Mouse (Mus musculus): ENCODE data around the gene Exd2. TPM values are rescaled to one million over a fixed set of nuclear protein-coding genes. Genes with fewer than 3 reads are reported as not detected.

Gene Exd2
- polyA plus RNA-seq, 1 experiment from 2014 or later, result 51.7 TPM

DNA sequence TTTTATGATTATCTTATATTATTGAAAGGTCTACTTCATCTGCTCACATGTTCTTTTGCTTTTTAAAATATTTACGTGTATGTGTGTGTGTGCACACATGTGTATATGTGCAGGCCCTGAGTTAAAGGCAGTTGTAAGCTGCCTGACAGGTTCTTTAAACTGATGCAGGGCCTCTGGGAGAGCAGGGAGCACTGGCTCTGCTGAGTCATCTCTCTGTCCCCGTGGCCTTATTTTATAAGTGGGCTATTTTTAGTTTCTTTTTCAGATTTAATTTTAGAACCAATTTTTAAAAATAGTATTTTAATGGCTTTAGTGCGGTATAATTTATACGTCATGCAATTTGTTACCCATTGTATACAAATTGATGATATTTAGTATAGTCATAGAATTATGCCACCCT lies 9.0 kb downstream of the Exd2 start:
- H3K4me1 ChIP-seq (replicated peaks; ENCODE audit: control insufficient read depth, insufficient read depth, low read length), result no peaks in the 10 kb centered on the region
- ATAC-seq (replicated peaks; ENCODE audit: low FRiP score), result no peak
- no peak for DNase-seq (ENCODE audit: low spot score)
- H3K4me2 ChIP-seq (ENCODE audit: low read depth, low read length, severe bottlenecking), result no peak overlapping the region
- H3K9me3 ChIP-seq (ENCODE audit: control insufficient read depth, low read length), result no peaks in the 10 kb centered on the region
- 94% methylated on average over 4 of the region's 4 CpGs for WGBS
- H3K4me3 ChIP-seq (ENCODE audit: low read depth, low read length), result no peak overlapping the region
- no peaks in the 10 kb centered on the region for H3K36me3 ChIP-seq (ENCODE audit: control insufficient read depth, insufficient read depth, low read length)
- no peak overlapping the region for H3K9ac ChIP-seq (ENCODE audit: low read length)
- H3K27ac ChIP-seq (ENCODE audit: low read depth, low read length), result no peak overlapping the region
- no peaks in the 10 kb centered on the region for H3K27me3 ChIP-seq (ENCODE audit: control insufficient read depth, insufficient read depth, low read length)

- Histone ChIP-seq H3K4me3 (ENCODE audit: low read depth, low read length) (no peak overlapping the region), H3K9me3 (ENCODE audit: control insufficient read depth, low read length) (no peaks in the 10 kb centered on the region), H3K9ac (ENCODE audit: low read length) (no peak overlapping the region), H3K36me3 (ENCODE audit: control insufficient read depth, insufficient read depth, low read length) (no peaks in the 10 kb centered on the region), H3K27me3 (ENCODE audit: control insufficient read depth, insufficient read depth, low read length) (no peaks in the 10 kb centered on the region), H3K4me1 (replicated peaks; ENCODE audit: control insufficient read depth, insufficient read depth, low read length) (no peaks in the 10 kb centered on the region), H3K27ac (ENCODE audit: low read depth, low read length) (no peak overlapping the region), H3K4me2 (ENCODE audit: low read depth, low read length, severe bottlenecking) (no peak overlapping the region)
- DNase-seq (ENCODE audit: low spot score) (no peak), ATAC-seq (replicated peaks; ENCODE audit: low FRiP score) (no peak)
- 86% methylated on average over 3 of the region's 3 CpGs for WGBS
Observed at GRCm38 (mm10) chr12:80473731-80474130, 10.8 kb downstream of the Exd2 start.

DNA sequence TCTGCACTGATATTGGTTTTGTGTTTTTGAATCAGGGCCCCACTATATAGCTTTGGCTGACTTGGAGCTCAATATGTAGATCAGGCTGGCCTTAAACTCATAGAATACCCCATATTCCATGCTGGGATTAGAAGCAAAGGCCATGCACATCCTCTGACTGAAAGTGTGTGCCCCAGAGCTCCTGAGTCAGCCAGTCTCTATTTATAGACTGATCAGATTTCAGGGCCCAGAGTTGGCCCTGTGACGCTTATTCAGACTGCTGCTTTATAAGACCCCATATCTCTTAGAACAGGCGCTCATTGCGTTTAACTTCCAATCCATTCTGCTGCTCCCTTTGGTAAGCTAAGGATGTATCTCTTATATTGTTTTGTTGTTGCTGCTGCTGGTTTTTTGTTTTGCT lies 17.1 kb downstream of the Exd2 start:
- WGBS, result 90% methylated on average over 3 of the region's 3 CpGs
- Histone ChIP-seq H3K9me3 (ENCODE audit: control insufficient read depth, low read length) (no peaks in the 10 kb centered on the region), H3K4me1 (replicated peaks; ENCODE audit: control insufficient read depth, insufficient read depth, low read length) (no peaks in the 10 kb centered on the region), H3K27ac (ENCODE audit: low read depth, low read length) (no peak overlapping the region), H3K4me3 (ENCODE audit: low read depth, low read length) (no peak overlapping the region), H3K27me3 (ENCODE audit: control insufficient read depth, insufficient read depth, low read length) (no peaks in the 10 kb centered on the region), H3K9ac (ENCODE audit: low read length) (no peak overlapping the region), H3K4me2 (ENCODE audit: low read depth, low read length, severe bottlenecking) (no peak overlapping the region), H3K36me3 (ENCODE audit: control insufficient read depth, insufficient read depth, low read length) (no peaks in the 10 kb centered on the region)
- no peak for ATAC-seq (replicated peaks; ENCODE audit: low FRiP score)
- no peak for DNase-seq (ENCODE audit: low spot score)

DNA sequence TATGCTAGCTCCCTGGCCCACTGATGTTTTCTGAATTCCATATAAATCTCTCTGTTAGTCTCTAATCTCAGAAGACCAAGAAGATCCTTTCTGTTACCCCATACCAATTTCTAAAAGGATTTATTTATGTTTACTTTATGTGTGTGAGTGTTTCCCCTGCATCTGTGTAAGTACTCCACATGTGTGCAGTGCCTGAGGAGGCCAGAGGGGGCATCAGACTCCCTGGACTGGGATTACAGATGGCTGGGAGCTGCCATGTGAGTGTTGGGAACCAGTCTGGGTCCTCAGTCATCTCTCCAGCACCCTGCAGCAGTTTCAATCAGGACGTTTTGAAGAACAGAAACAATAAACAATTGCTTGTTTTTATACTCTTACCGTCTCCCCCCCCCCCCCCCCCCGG lies 20.5 kb downstream of the Exd2 start:
- DNase-seq (ENCODE audit: low spot score), result no peak
- no peak for ATAC-seq (replicated peaks; ENCODE audit: low FRiP score)
- Histone ChIP-seq H3K27ac (ENCODE audit: low read depth, low read length) (no peak overlapping the region), H3K9me3 (ENCODE audit: control insufficient read depth, low read length) (no peaks in the 10 kb centered on the region), H3K9ac (ENCODE audit: low read length) (no peak overlapping the region), H3K4me1 (replicated peaks; ENCODE audit: control insufficient read depth, insufficient read depth, low read length) (no peaks in the 10 kb centered on the region), H3K4me2 (ENCODE audit: low read depth, low read length, severe bottlenecking) (no peak overlapping the region), H3K27me3 (ENCODE audit: control insufficient read depth, insufficient read depth, low read length) (no peaks in the 10 kb centered on the region), H3K4me3 (ENCODE audit: low read depth, low read length) (no peak overlapping the region), H3K36me3 (ENCODE audit: control insufficient read depth, insufficient read depth, low read length) (no peaks in the 10 kb centered on the region)
- WGBS, result 84% methylated on average over 3 of the region's 3 CpGs

DNA sequence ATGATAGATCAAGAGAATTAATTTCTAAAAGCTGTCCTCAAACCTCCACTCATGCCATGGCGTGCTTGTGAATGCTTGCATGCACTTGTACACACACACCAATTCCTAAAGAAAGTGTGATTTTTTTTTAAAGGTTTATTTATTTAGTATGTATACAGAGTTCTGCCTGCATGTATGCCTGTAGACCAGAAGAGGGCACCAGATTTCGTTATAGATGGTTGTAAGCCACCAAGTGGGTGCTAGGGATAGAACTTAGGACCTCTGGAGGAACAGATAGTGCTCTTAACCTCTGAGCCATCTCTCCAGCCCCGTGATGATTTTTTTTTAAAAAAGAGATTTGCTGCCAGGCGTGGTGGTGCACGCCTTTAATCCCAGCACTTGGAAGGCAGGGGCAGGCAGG lies 30.4 kb downstream of the Exd2 start:
- DNase-seq (ENCODE audit: low spot score) (no peak), ATAC-seq (replicated peaks; ENCODE audit: low FRiP score) (no peak)
- Histone ChIP-seq H3K9ac (ENCODE audit: low read length) (no peak overlapping the region), H3K27me3 (ENCODE audit: control insufficient read depth, insufficient read depth, low read length) (no peaks in the 10 kb centered on the region), H3K9me3 (ENCODE audit: control insufficient read depth, low read length) (no peaks in the 10 kb centered on the region; the same call in 1 of the 2 replicates), H3K27ac (ENCODE audit: low read depth, low read length) (no peak overlapping the region), H3K4me1 (replicated peaks; ENCODE audit: control insufficient read depth, insufficient read depth, low read length) (no peaks in the 10 kb centered on the region), H3K4me3 (ENCODE audit: low read depth, low read length) (no peak overlapping the region), H3K36me3 (ENCODE audit: control insufficient read depth, insufficient read depth, low read length) (peaks cover 6% of the 10 kb centered on the region), H3K4me2 (ENCODE audit: low read depth, low read length, severe bottlenecking) (no peak overlapping the region)
- WGBS, result 92% methylated on average over 5 of the region's 5 CpGs

DNA sequence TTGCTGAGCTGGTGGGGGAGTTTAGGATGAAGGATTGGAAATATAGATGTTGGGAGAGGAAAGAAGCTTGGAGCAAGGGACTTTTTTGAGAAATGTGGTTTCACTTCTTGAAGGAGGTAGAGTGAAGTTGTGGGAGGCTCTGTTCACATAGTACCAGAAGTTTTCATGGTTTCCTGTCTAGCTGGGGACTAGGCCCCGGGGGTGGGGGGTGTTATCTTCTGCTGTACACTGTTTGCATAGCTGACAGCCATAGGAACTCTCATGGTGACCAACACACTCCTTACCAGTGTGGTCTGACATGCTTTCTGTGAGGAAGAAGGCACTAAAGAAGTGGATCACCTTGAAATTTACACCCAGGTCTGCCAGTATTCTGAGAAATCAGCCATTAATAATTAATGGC lies 32.8 kb downstream of the Exd2 start:
- no peaks in the 10 kb centered on the region for H3K27me3 ChIP-seq (ENCODE audit: control insufficient read depth, insufficient read depth, low read length)
- DNase-seq (ENCODE audit: low spot score) (no peak), ATAC-seq (replicated peaks; ENCODE audit: low FRiP score) (no peak)
- H3K4me3 ChIP-seq (ENCODE audit: low read depth, low read length), result no peak overlapping the region
- 86% methylated on average over 1 of the region's 1 CpGs for WGBS
- H3K27ac ChIP-seq (ENCODE audit: low read depth, low read length), result no peak overlapping the region
- no peaks in the 10 kb centered on the region; the same call in 1 of the 2 replicates for H3K9me3 ChIP-seq (ENCODE audit: control insufficient read depth, low read length)
- H3K4me2 ChIP-seq (ENCODE audit: low read depth, low read length, severe bottlenecking), result no peak overlapping the region
- H3K4me1 ChIP-seq (replicated peaks; ENCODE audit: control insufficient read depth, insufficient read depth, low read length), result no peaks in the 10 kb centered on the region
- H3K36me3 ChIP-seq (ENCODE audit: control insufficient read depth, insufficient read depth, low read length), result peaks cover 6% of the 10 kb centered on the region
- H3K9ac ChIP-seq (ENCODE audit: low read length), result no peak overlapping the region

DNA sequence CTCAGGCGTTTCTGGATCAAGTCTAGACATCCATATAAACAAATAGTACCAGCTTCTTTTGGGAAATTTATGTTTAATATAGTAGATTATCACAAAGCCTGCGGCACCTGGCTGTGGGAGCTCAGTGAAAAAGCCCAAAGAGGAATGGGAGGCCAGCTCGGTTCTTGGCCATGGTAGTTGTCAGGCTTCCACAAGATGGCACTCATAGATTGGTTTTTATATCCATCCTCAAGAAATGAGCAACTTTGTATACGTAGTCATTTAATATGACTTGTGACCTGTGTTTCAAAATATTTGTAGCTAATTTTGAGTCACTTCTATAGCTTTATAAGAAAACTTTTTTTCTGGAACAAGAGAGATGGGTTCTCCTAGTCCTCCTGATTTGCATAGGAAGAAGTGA lies 35.5 kb downstream of the Exd2 start:
- H3K36me3 ChIP-seq (ENCODE audit: control insufficient read depth, insufficient read depth, low read length), result no peaks in the 10 kb centered on the region; the same call in 1 of the 2 replicates
- H3K4me1 ChIP-seq (replicated peaks; ENCODE audit: control insufficient read depth, insufficient read depth, low read length), result no peaks in the 10 kb centered on the region
- H3K4me2 ChIP-seq (ENCODE audit: low read depth, low read length, severe bottlenecking), result no peak overlapping the region
- H3K27me3 ChIP-seq (ENCODE audit: control insufficient read depth, insufficient read depth, low read length), result no peaks in the 10 kb centered on the region
- 61% methylated on average over 4 of the region's 4 CpGs for WGBS
- ATAC-seq (replicated peaks; ENCODE audit: low FRiP score) (no peak), DNase-seq (ENCODE audit: low spot score) (no peak)
- no peaks in the 10 kb centered on the region; the same call in 1 of the 2 replicates for H3K9me3 ChIP-seq (ENCODE audit: control insufficient read depth, low read length)
- no peak overlapping the region for H3K27ac ChIP-seq (ENCODE audit: low read depth, low read length)
- H3K9ac ChIP-seq (ENCODE audit: low read length), result no peak overlapping the region
- no peak overlapping the region for H3K4me3 ChIP-seq (ENCODE audit: low read depth, low read length)

DNA sequence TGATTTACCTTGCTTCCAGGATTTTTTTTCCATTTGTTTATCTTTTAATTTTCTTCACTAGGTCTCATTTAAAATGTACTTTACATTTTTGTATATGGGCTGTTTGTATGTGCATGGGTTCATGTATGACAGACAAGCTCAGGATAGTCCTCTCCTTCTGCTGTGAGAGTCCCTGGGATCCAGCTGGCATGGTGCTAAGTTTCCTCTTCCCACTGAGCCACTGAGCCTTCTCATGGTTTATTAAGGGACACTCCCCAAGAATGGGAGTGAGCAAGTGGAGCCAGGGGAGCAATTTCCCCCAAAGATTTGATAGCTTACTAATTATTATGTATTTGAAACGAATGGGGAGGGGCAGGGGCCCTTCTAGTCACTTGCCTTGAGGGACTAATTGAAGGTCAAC lies 37.6 kb downstream of the Exd2 start:
- Histone ChIP-seq H3K4me3 (ENCODE audit: low read depth, low read length) (no peak overlapping the region), H3K27ac (ENCODE audit: low read depth, low read length) (no peak overlapping the region), H3K27me3 (ENCODE audit: control insufficient read depth, insufficient read depth, low read length) (no peaks in the 10 kb centered on the region), H3K9me3 (ENCODE audit: control insufficient read depth, low read length) (no peaks in the 10 kb centered on the region), H3K4me1 (replicated peaks; ENCODE audit: control insufficient read depth, insufficient read depth, low read length) (no peaks in the 10 kb centered on the region), H3K36me3 (ENCODE audit: control insufficient read depth, insufficient read depth, low read length) (no peaks in the 10 kb centered on the region), H3K9ac (ENCODE audit: low read length) (no peak overlapping the region), H3K4me2 (ENCODE audit: low read depth, low read length, severe bottlenecking) (no peak overlapping the region)
- 50% methylated on average over 1 of the region's 1 CpGs for WGBS
- DNase-seq (ENCODE audit: low spot score) (no peak), ATAC-seq (replicated peaks; ENCODE audit: low FRiP score) (no peak)

- no peaks in the 10 kb centered on the region for H3K27me3 ChIP-seq (ENCODE audit: control insufficient read depth, insufficient read depth, low read length)
- H3K9ac ChIP-seq (ENCODE audit: low read length), result no peak overlapping the region
- no peak for DNase-seq (ENCODE audit: low spot score)
- H3K4me2 ChIP-seq (ENCODE audit: low read depth, low read length, severe bottlenecking), result no peak overlapping the region
- 79% methylated on average over 5 of the region's 5 CpGs for WGBS
- H3K36me3 ChIP-seq (ENCODE audit: control insufficient read depth, insufficient read depth, low read length), result no peaks in the 10 kb centered on the region
- H3K27ac ChIP-seq (ENCODE audit: low read depth, low read length), result no peak overlapping the region
- no peaks in the 10 kb centered on the region for H3K9me3 ChIP-seq (ENCODE audit: control insufficient read depth, low read length)
- no peaks in the 10 kb centered on the region for H3K4me1 ChIP-seq (replicated peaks; ENCODE audit: control insufficient read depth, insufficient read depth, low read length)
- H3K4me3 ChIP-seq (ENCODE audit: low read depth, low read length), result no peak overlapping the region
- ATAC-seq (replicated peaks; ENCODE audit: low FRiP score), result no peak
Observed at GRCm38 (mm10) chr12:80504718-80505117, 41.8 kb downstream of the Exd2 start.

Measured in forebrain, embryonic 11.5 days (tissue).